Mouse (Mus musculus): Measurements from ENCODE around the gene Rnf169.

DNA sequence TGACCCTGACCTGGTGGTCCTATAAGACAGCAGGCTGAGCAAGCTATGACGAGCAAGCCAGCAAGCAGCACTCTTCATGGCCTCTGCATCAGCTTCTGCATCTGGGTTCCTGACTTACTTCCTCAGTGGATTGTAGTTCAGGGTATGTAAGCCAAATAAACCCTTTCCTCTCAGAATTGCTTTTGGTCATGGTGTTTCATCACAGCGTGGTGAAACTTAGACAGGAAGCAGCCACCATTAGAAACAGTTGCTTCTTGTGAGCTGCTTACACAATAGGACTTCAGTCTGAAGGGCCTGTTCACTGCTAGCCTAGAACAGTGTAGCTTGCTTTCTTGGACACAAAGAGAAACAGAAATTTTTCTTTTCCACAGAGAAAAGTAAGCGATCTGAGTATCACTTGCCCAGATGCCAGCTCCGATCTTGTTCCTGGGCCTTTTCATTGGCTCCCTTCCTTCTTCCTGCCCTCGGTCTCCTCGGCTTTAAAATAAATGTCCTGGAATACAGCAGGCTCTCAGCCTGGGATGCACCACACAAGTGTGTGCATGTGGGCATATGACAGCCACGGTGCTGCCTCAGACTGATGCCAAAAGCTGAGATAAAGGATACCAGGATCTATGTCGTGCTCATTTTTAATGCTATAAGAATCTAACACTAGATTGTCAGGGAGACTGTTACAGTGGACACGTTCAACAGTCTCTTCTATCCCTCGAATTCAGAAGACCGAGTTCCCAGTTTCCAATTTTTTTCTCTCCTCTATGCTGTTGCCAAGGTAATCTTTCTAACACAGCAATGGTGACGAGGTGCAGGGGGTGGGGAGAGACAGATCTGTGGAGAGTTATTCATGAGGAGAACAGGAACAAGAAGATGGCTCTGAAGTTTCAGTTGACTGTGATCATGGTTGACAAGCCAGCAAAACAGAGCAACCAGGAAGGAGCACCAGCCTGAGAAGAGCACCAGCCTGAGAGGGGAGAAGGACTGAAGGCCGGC is 2.3 kb upstream of the Rnf169 start:
- TF ChIP-seq CTCF (IDR thresholded peaks at IDR 0.05; ENCODE audit: extremely low read depth, insufficient read length, insufficient replicate concordance, low read depth, low read length) (no peak), POLR2A (IDR thresholded peaks at IDR 0.05; ENCODE audit: low read depth, low read length) (no peak)
